Mouse (Mus musculus) liver, embryonic 15.5 days (tissue): ENCODE results near the gene Cfap97d2. TPM values are rescaled to one million over a fixed set of nuclear protein-coding genes. Genes with fewer than 3 reads are reported as not detected.
A peak's percentile ranks its signal among the peaks of the same experiment; 100 is the strongest.

Source experiments
- ATAC-seq: fragments of 200-750 bp; cut with Nextera tagmentation; 2 replicates; pipeline ENCODE4 v1.8.0; 2017; ENCODE audit warnings: moderate number of reproducible peaks, mild to moderate bottlenecking, moderate library complexity; ENCODE audit not compliant: insufficient read depth
- H3K27ac ChIP-seq: fragments of 300-500 bp; sonication (generic); replicated peaks from 2 replicates; pipeline ENCODE4 v1.5.1; 2015; ENCODE audit warnings: mild to moderate bottlenecking, inconsistent platforms
- H3K27me3 ChIP-seq: fragments of 300-500 bp; sonication (generic); 2 replicates; pipeline ENCODE4 v1.6.1; 2015; ENCODE audit warnings: mild to moderate bottlenecking, inconsistent platforms
- H3K36me3 ChIP-seq: fragments of 300-500 bp; sonication (generic); replicated peaks from 2 replicates; pipeline ENCODE4 v1.6.1; 2015; ENCODE audit warnings: moderate library complexity, mild to moderate bottlenecking, inconsistent platforms
- H3K4me1 ChIP-seq: fragments of 300-500 bp; sonication (generic); replicated peaks from 2 replicates; pipeline ENCODE4 v1.6.1; 2015; ENCODE audit warnings: inconsistent platforms
- H3K4me2 ChIP-seq: fragments of 300-500 bp; sonication (generic); 2 replicates; pipeline ENCODE4 v1.6.1; 2015; ENCODE audit warnings: moderate library complexity, mild to moderate bottlenecking, inconsistent platforms
- H3K4me3 ChIP-seq: fragments of 300-500 bp; sonication (generic); replicated peaks from 2 replicates; pipeline ENCODE4 v1.5.1; 2015; ENCODE audit warnings: mild to moderate bottlenecking, inconsistent platforms
- H3K9ac ChIP-seq: fragments of 300-500 bp; sonication (generic); 2 replicates; pipeline ENCODE4 v1.6.1; 2015; ENCODE audit warnings: moderate library complexity, mild to moderate bottlenecking, inconsistent platforms
- H3K9me3 ChIP-seq: fragments of 300-500 bp; sonication (generic); replicated peaks from 2 replicates; pipeline ENCODE4 v1.6.1; 2016; ENCODE audit warnings: inconsistent platforms
- WGBS: fragments of 180-500 bp; shearing (Covaris S2); methylation state at CpG from one replicate; pipeline ENCODE4 v1.1.7; 2015; ENCODE audit warnings: mixed read lengths; ENCODE audit not compliant: insufficient replicate concordance; 5-methylcytosine and 5-hydroxymethylcytosine counted together
- polyA plus RNA-seq: library from polyadenylated mRNA; unstranded; fragments of >200 nt; fragmentation: Nextera tagmentation; extraction: Ambion mirVana; gene quantifications from 2 replicates; pipeline ENCODE4 v1.2.1, GENCODE M21; 2015

The Cfap97d2 gene
- polyA plus RNA-seq, 1 experiment from 2014 or later = not detected

GRCm38 (mm10) chr8:13699323-13699949, 6.3 kb upstream of the Cfap97d2 start:
- WGBS = 32% methylated on average over 5 of the region's 5 CpGs

GRCm38 (mm10) chr8:13702755-13703154, 2.9 kb upstream of the Cfap97d2 start:
- no peak overlapping the region for H3K9ac ChIP-seq
- 10% methylated on average over 4 of the region's 4 CpGs for WGBS
- peaks cover 18% of the 10 kb centered on the region for H3K4me1 ChIP-seq
- H3K4me2 ChIP-seq = no peak overlapping the region
- no peaks in the 10 kb centered on the region for H3K27me3 ChIP-seq
- no peak overlapping the region for H3K27ac ChIP-seq
- no peak overlapping the region for H3K4me3 ChIP-seq
- ATAC-seq = no peak
- H3K9me3 ChIP-seq = no peaks in the 10 kb centered on the region
- H3K36me3 ChIP-seq = no peaks in the 10 kb centered on the region

More at GRCm38 (mm10) chr8:13699323-13699949, 6.3 kb upstream of the Cfap97d2 start:
- peaks cover 18% of the 10 kb centered on the region for H3K4me1 ChIP-seq
- no peaks in the 10 kb centered on the region for H3K27me3 ChIP-seq
- no peaks in the 10 kb centered on the region for H3K36me3 ChIP-seq
- H3K4me2 ChIP-seq = no peak overlapping the region
- no peak overlapping the region for H3K4me3 ChIP-seq
- peak; percentile 42; the same call in 1 of the 2 replicates for ATAC-seq
- H3K9ac ChIP-seq = no peak overlapping the region
- H3K9me3 ChIP-seq = no peaks in the 10 kb centered on the region
- H3K27ac ChIP-seq = no peak overlapping the region

- Histone ChIP-seq H3K4me2 (no peak overlapping the region), H3K36me3 (no peaks in the 10 kb centered on the region), H3K9me3 (no peaks in the 10 kb centered on the region), H3K27ac (no peak overlapping the region), H3K4me3 (no peak overlapping the region), H3K4me1 (peaks cover 13% of the 10 kb centered on the region), H3K27me3 (no peaks in the 10 kb centered on the region), H3K9ac (no peak overlapping the region)
- 46% methylated on average over 6 of the region's 6 CpGs for WGBS
- ATAC-seq = no peak
These were observed 1.9 kb upstream of the Cfap97d2 start for GRCm38 (mm10) chr8:13703756-13704155.

GRCm38 (mm10) chr8:13704301-13704700, 1.4 kb upstream of the Cfap97d2 start:
- no peak overlapping the region for H3K4me2 ChIP-seq
- no peak for ATAC-seq
- H3K27me3 ChIP-seq = no peaks in the 10 kb centered on the region
- 48% methylated on average over 4 of the region's 4 CpGs for WGBS
- no peak overlapping the region for H3K27ac ChIP-seq
- H3K4me1 ChIP-seq = peaks cover 8% of the 10 kb centered on the region
- H3K9ac ChIP-seq = no peak overlapping the region
- no peaks in the 10 kb centered on the region for H3K36me3 ChIP-seq
- no peaks in the 10 kb centered on the region for H3K9me3 ChIP-seq
- no peak overlapping the region for H3K4me3 ChIP-seq

- H3K4me1 ChIP-seq = no peaks in the 10 kb centered on the region
- H3K4me3 ChIP-seq = no peak overlapping the region
- no peak overlapping the region for H3K9ac ChIP-seq
- no peak for ATAC-seq
- no peaks in the 10 kb centered on the region for H3K27me3 ChIP-seq
- H3K27ac ChIP-seq = no peak overlapping the region
- WGBS = 55% methylated on average over 5 of the region's 5 CpGs
- H3K9me3 ChIP-seq = no peaks in the 10 kb centered on the region
- H3K4me2 ChIP-seq = no peak overlapping the region
- H3K36me3 ChIP-seq = no peaks in the 10 kb centered on the region
These were observed 1.2 kb downstream of the Cfap97d2 start for GRCm38 (mm10) chr8:13706918-13707317.

GRCm38 (mm10) chr8:13708514-13708913, 2.8 kb downstream of the Cfap97d2 start:
- Histone ChIP-seq H3K9me3 (no peaks in the 10 kb centered on the region), H3K4me3 (no peak overlapping the region), H3K27ac (no peak overlapping the region), H3K4me1 (no peaks in the 10 kb centered on the region), H3K27me3 (no peaks in the 10 kb centered on the region), H3K9ac (no peak overlapping the region), H3K4me2 (no peak overlapping the region), H3K36me3 (no peaks in the 10 kb centered on the region)
- no peak for ATAC-seq
- 70% methylated on average over 5 of the region's 5 CpGs for WGBS

GRCm38 (mm10) chr8:13718980-13719379, 13.3 kb downstream of the Cfap97d2 start:
- no peak overlapping the region for H3K9ac ChIP-seq
- WGBS = 75% methylated on average over 8 of the region's 8 CpGs
- no peak overlapping the region for H3K4me3 ChIP-seq

GRCm38 (mm10) chr8:13725722-13726121, 20.0 kb downstream of the Cfap97d2 start:
- no peak overlapping the region for H3K4me3 ChIP-seq
- H3K4me2 ChIP-seq = no peak overlapping the region
- H3K9ac ChIP-seq = no peak overlapping the region

More at GRCm38 (mm10) chr8:13718980-13719379, 13.3 kb downstream of the Cfap97d2 start:
- Histone ChIP-seq H3K4me1 (no peaks in the 10 kb centered on the region), H3K9me3 (no peaks in the 10 kb centered on the region), H3K36me3 (no peaks in the 10 kb centered on the region), H3K27ac (no peak overlapping the region), H3K4me2 (no peak overlapping the region), H3K27me3 (no peaks in the 10 kb centered on the region)
- no peak for ATAC-seq

GRCm38 (mm10) chr8:13727469-13728094, 21.9 kb downstream of the Cfap97d2 start:
- H3K36me3 ChIP-seq = no peaks in the 10 kb centered on the region
- no peak overlapping the region for H3K27ac ChIP-seq
- no peaks in the 10 kb centered on the region for H3K4me1 ChIP-seq
- 64% methylated on average over 10 of the region's 10 CpGs for WGBS
- no peaks in the 10 kb centered on the region for H3K9me3 ChIP-seq
- H3K27me3 ChIP-seq = no peaks in the 10 kb centered on the region
- H3K4me2 ChIP-seq = no peak overlapping the region
- no peak overlapping the region for H3K9ac ChIP-seq
- ATAC-seq = no peak
- H3K4me3 ChIP-seq = no peak overlapping the region

More at GRCm38 (mm10) chr8:13725722-13726121, 20.0 kb downstream of the Cfap97d2 start:
- H3K4me1 ChIP-seq = no peaks in the 10 kb centered on the region
- ATAC-seq = no peak
- no peaks in the 10 kb centered on the region for H3K36me3 ChIP-seq
- no peak overlapping the region for H3K27ac ChIP-seq
- no peaks in the 10 kb centered on the region for H3K27me3 ChIP-seq
- H3K9me3 ChIP-seq = no peaks in the 10 kb centered on the region

- no peaks in the 10 kb centered on the region for H3K36me3 ChIP-seq
- H3K27ac ChIP-seq = peak overlapping the region; percentile 86
- no peaks in the 10 kb centered on the region for H3K27me3 ChIP-seq
- peaks cover 31% of the 10 kb centered on the region for H3K4me1 ChIP-seq
- peak overlapping the region; percentile 37; the same call in 1 of the 2 replicates for H3K9ac ChIP-seq
- WGBS = 10% methylated on average over 6 of the region's 6 CpGs
- H3K4me2 ChIP-seq = peak overlapping the region; percentile 59
- no peaks in the 10 kb centered on the region for H3K9me3 ChIP-seq
- peak; percentile 58 for ATAC-seq
- no peak overlapping the region for H3K4me3 ChIP-seq
These were observed 34.7 kb downstream of the Cfap97d2 start for GRCm38 (mm10) chr8:13740323-13740770.

- Histone ChIP-seq H3K9ac (peak overlapping the region; percentile 37), H3K27ac (peak overlapping the region; percentile 86), H3K4me2 (peak overlapping the region; percentile 59), H3K36me3 (no peaks in the 10 kb centered on the region), H3K4me3 (no peak overlapping the region), H3K9me3 (no peaks in the 10 kb centered on the region), H3K4me1 (peaks cover 31% of the 10 kb centered on the region), H3K27me3 (no peaks in the 10 kb centered on the region)
- ATAC-seq = peak; percentile 96
- 16% methylated on average over 7 of the region's 7 CpGs for WGBS
These were observed 35.3 kb downstream of the Cfap97d2 start for GRCm38 (mm10) chr8:13740817-13741613.
